Mouse (Mus musculus): ENCODE data around the gene Pcmtd2. TPM values are rescaled to one million over a fixed set of nuclear protein-coding genes. Genes with fewer than 3 reads are reported as not detected.
"Not testable (repeated sequence)": the region's sequence is repeated elsewhere in the genome, so short reads cannot be mapped to it uniquely, and the experiment has no call there.

The Pcmtd2 gene
- 19.6 and 19.7 TPM in 2 replicates for polyA plus RNA-seq (2011; ENCODE audit: insufficient read length, low read depth, missing spikeins)

- no peak within 1 kb of the TSS for H3K27ac ChIP-seq (ENCODE audit: insufficient read depth, low read length)
- peak within 1 kb of the TSS; percentile 70 for H3K4me3 ChIP-seq (ENCODE audit: insufficient read depth, low read length)
- TF ChIP-seq POLR2A (IDR thresholded peaks at IDR 0.05; ENCODE audit: low read depth, low read length) (peak; percentile 85), CTCF (IDR thresholded peaks at IDR 0.05; ENCODE audit: borderline replicate concordance, insufficient read depth, low read length) (no peak)
- H3K4me1 ChIP-seq (ENCODE audit: control insufficient read depth, insufficient read depth, low read length): no peaks in the 10 kb centered on the region
These were observed at the start of gene Pcmtd2 for GRCm38 (mm10) chr2:181837372-181838292. Gene Pcmtd2 (plus strand): TSS chr2:181837854.

GRCm38 (mm10) chr2:181789396-181789795 is 48.3 kb upstream of the Pcmtd2 start:
- H3K27ac ChIP-seq (ENCODE audit: insufficient read depth, low read length): no peak overlapping the region
- TF ChIP-seq POLR2A (IDR thresholded peaks at IDR 0.05; ENCODE audit: low read depth, low read length) (no peak), CTCF (IDR thresholded peaks at IDR 0.05; ENCODE audit: borderline replicate concordance, insufficient read depth, low read length) (no peak)

GRCm38 (mm10) chr2:181793186-181793585 is 44.5 kb upstream of the Pcmtd2 start:
- not testable (repeated sequence) for H3K27ac ChIP-seq (ENCODE audit: insufficient read depth, low read length)

More at GRCm38 (mm10) chr2:181789396-181789795, 48.3 kb upstream of the Pcmtd2 start:
- Histone ChIP-seq H3K4me3 (ENCODE audit: insufficient read depth, low read length) (no peak overlapping the region), H3K4me1 (ENCODE audit: control insufficient read depth, insufficient read depth, low read length) (no peaks in the 10 kb centered on the region)

GRCm38 (mm10) chr2:181795641-181796130 is 42.0 kb upstream of the Pcmtd2 start:
- H3K27ac ChIP-seq (ENCODE audit: insufficient read depth, low read length): no peak overlapping the region
- TF ChIP-seq POLR2A (IDR thresholded peaks at IDR 0.05; ENCODE audit: low read depth, low read length): no peak
- no peak for TF ChIP-seq CTCF (IDR thresholded peaks at IDR 0.05; ENCODE audit: borderline replicate concordance, insufficient read depth, low read length)
- no peaks in the 10 kb centered on the region for H3K4me1 ChIP-seq (ENCODE audit: control insufficient read depth, insufficient read depth, low read length)
- H3K4me3 ChIP-seq (ENCODE audit: insufficient read depth, low read length): no peak overlapping the region

More at GRCm38 (mm10) chr2:181793186-181793585, 44.5 kb upstream of the Pcmtd2 start:
- not testable (repeated sequence) for H3K4me3 ChIP-seq (ENCODE audit: insufficient read depth, low read length); H3K4me1 ChIP-seq (ENCODE audit: control insufficient read depth, insufficient read depth, low read length)

- Histone ChIP-seq H3K4me3 (ENCODE audit: insufficient read depth, low read length) (no peak overlapping the region), H3K4me1 (ENCODE audit: control insufficient read depth, insufficient read depth, low read length) (no peaks in the 10 kb centered on the region), H3K27ac (ENCODE audit: insufficient read depth, low read length) (no peak overlapping the region)
- TF ChIP-seq CTCF (IDR thresholded peaks at IDR 0.05; ENCODE audit: borderline replicate concordance, insufficient read depth, low read length) (no peak), POLR2A (IDR thresholded peaks at IDR 0.05; ENCODE audit: low read depth, low read length) (no peak)
These were observed 40.0 kb upstream of the Pcmtd2 start for GRCm38 (mm10) chr2:181797672-181798071.

- TF ChIP-seq CTCF (IDR thresholded peaks at IDR 0.05; ENCODE audit: borderline replicate concordance, insufficient read depth, low read length) (no peak), POLR2A (IDR thresholded peaks at IDR 0.05; ENCODE audit: low read depth, low read length) (no peak)
- Histone ChIP-seq H3K4me3 (ENCODE audit: insufficient read depth, low read length) (no peak overlapping the region), H3K27ac (ENCODE audit: insufficient read depth, low read length) (no peak overlapping the region), H3K4me1 (ENCODE audit: control insufficient read depth, insufficient read depth, low read length) (no peaks in the 10 kb centered on the region)
These were observed 8.5 kb upstream of the Pcmtd2 start for GRCm38 (mm10) chr2:181829032-181829650.

GRCm38 (mm10) chr2:181832745-181833144 is 4.9 kb upstream of the Pcmtd2 start:
- TF ChIP-seq POLR2A (IDR thresholded peaks at IDR 0.05; ENCODE audit: low read depth, low read length) (no peak), CTCF (IDR thresholded peaks at IDR 0.05; ENCODE audit: borderline replicate concordance, insufficient read depth, low read length) (no peak)
- no peaks in the 10 kb centered on the region for H3K4me1 ChIP-seq (ENCODE audit: control insufficient read depth, insufficient read depth, low read length)
- H3K4me3 ChIP-seq (ENCODE audit: insufficient read depth, low read length): no peak overlapping the region
- H3K27ac ChIP-seq (ENCODE audit: insufficient read depth, low read length): no peak overlapping the region

GRCm38 (mm10) chr2:181838293-181838680 is 633 bp downstream of the Pcmtd2 start:
- no peak overlapping the region for H3K27ac ChIP-seq (ENCODE audit: insufficient read depth, low read length)
- TF ChIP-seq CTCF (IDR thresholded peaks at IDR 0.05; ENCODE audit: borderline replicate concordance, insufficient read depth, low read length) (no peak), POLR2A (IDR thresholded peaks at IDR 0.05; ENCODE audit: low read depth, low read length) (no peak)
- peak overlapping the region; percentile 70 for H3K4me3 ChIP-seq (ENCODE audit: insufficient read depth, low read length)
- H3K4me1 ChIP-seq (ENCODE audit: control insufficient read depth, insufficient read depth, low read length): no peaks in the 10 kb centered on the region

GRCm38 (mm10) chr2:181845709-181846394 is 8.2 kb downstream of the Pcmtd2 start:
- Histone ChIP-seq H3K4me3 (ENCODE audit: insufficient read depth, low read length) (no peak overlapping the region), H3K4me1 (ENCODE audit: control insufficient read depth, insufficient read depth, low read length) (no peaks in the 10 kb centered on the region), H3K27ac (ENCODE audit: insufficient read depth, low read length) (no peak overlapping the region)
- TF ChIP-seq POLR2A (IDR thresholded peaks at IDR 0.05; ENCODE audit: low read depth, low read length) (no peak), CTCF (IDR thresholded peaks at IDR 0.05; ENCODE audit: borderline replicate concordance, insufficient read depth, low read length) (no peak)

Measured in embryonic fibroblast, embryonic 13.5 days (primary cell).